Mouse (Mus musculus) thymus, postnatal 36 days (tissue): Measurements from ENCODE around the gene Camk1d.

Experiments
- DNase-seq, 2 experiments: peaks; one replicate each; pipeline ENCODE4 v3.0.0; 2022; ENCODE audit warnings: mixed read lengths in 2 of 2

The Camk1d gene

DNA sequence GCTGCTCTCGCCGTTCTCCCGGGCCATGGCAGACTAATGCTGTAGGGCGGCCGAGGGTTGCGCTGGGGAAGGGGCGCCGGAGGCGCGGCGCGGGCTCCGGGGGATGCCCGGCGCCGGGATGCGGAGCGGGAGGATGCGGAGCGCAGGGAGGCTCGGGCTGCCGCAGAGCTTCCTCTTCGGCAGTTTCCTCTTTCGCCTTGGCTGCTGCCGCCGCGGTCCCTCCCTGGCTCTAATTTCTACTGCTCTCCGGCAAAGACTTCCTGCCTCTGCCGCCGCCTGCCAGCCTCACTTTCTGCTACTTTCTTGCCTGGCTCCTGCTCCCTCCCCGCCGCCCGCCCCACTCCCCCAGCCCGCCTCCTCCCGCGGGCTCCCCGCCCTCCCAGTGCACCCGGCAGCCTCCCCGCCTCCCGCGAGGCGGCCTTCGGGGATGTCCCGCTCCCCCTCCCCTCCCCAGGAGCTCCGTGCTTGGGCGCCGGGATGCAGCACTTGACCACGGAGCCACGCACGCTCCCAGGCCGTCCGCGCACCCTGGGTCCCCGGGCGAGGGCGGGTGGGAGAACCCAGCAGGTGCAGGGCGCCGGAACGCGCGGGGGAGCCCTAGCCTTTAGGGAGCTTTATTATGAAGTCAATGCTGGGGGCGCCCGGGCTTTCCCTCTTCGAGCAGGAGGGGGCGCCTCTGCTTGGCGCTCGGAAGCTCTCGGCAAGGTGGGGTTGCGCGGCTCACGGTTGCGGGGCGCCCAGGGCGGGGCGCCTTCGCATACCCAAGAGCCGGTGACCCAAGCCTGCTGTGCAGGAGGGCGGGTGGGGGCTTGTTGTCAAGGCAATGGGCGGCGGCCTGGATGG, at the start of gene Camk1d:
Gene Camk1d, minus strand, starts transcription at position 305 of the 843 bp plus-strand sequence.
- peak; percentile 94 for DNase-seq

DNA sequence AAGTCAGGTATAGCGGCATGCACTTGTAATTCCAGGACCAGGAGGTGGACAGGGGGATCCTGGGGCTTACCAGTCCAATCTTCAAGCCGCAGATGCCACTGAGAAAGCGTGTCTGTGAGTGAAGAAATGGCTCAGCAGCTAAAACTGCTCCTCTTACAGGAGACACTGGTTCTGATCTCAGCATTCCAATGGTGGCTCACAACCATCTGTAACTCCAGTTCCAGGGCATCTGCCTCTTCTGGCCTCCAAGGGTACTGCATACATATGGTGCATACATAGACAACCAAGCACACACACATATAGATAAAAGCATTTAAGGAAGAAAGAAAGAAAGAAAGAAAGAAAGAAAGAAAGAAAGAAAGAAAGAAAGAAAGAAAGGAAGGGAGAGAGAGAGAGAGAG, 47.7 kb upstream of the Camk1d start:
- DNase-seq: no peak

DNA sequence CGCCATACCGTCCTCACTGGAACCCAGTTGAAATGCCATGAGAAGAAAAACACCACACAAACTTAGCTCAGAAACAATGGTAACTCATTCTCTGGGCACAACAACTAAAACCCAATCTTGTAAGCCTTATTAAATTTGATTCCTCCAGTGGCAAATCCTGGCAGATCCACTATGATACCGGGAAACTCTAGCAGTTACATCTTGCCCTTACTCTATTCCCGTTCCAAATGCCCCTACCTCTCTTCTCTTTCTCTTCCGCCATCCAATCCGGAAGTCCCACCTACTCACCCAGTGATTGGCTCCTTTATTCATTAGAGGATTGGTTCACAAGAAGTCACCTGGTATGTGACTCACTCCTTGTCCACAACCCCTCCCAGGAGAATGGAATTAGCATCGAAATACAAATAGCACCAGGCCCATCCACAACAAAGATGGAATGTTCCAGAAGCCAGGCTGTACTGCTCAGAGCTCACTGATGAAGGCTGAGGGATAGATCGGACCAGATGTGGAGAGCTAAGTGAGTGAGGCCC, 46.2 kb upstream of the Camk1d start:
- DNase-seq: no peak

DNA sequence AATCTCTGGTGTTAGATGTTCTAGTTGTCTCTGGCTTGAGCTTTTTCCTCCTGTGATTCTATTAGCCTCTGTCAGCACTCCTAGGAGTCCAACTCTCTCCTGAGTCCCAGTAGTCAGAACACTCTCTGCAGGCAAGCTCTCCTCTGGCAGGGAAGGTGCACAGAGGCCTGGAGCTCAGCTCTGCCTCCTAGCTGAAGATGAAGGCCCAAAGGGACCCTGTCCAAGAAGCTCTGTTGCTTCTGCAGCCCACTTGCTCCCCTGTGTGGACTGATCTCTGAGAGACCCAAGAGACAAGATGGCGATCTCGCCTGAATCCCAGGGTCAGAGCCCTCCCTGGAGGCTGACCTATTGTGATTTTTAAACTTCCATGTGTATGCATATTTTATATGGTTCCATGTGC, 44.3 kb upstream of the Camk1d start:
- peak; percentile 2 to 10 for DNase-seq

DNA sequence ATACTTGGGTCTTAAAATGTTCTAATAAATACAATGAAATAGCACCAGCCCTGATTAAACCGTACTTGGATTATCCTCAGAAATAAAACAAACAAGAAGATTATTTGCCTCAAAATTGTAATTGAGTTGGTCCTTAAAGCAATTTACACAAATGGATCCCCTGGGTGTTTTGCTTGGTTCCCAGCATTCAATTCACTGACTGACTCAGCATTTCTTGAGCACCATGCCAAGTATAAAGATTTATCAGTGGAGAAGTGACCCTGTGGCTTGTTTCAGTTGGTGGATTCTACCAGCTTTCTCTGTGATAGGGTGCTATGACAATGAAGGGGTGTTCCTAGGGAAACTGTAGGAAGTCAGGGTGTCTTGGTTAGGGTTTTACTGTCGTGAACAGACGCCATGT, 36.6 kb upstream of the Camk1d start:
- DNase-seq: no peak

DNA sequence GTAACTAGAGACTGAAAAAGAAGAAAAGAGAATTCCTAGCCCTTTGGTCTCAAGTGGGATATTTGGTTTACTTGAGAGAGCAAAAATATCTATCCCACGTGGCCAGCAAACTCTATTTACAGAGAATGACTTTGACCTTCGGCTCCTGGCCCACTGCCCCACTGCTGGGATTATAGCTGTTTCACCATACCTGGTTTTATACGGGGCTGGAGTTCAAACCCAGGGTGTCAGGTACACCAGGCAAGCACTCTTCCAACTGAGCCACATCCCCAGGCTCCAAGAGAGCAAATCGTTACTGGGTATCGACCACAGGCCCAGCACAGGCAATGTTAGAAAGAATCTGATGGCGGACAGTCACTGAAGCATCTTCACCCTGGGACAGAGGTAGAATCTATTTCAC, 34.9 kb upstream of the Camk1d start:
- no peak for DNase-seq

DNA sequence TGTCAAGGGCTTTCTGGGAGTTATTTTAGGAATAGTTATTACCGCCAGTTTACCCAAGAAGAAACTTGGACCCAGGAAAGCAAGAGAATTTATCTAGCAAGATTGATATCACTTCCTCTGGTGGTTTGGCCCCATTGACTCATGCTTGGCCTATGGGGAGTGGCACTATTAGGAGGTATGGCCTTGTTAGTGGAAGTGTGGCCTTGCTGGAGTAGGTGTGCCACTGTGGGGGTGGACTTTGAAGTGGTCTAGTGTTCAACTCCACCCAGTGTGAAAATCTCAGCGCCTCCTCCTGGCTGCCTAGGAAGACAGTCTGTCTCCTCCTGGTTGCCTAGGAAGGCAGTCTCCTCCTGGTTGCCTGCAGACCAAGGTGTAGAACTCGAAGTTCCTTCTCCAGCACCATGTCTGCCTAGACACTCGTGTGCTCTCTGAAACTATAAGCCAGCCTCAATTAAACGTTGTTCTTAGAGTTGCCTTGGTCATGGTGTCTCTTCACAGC, 33.3 kb upstream of the Camk1d start:
- DNase-seq: no peak

DNA sequence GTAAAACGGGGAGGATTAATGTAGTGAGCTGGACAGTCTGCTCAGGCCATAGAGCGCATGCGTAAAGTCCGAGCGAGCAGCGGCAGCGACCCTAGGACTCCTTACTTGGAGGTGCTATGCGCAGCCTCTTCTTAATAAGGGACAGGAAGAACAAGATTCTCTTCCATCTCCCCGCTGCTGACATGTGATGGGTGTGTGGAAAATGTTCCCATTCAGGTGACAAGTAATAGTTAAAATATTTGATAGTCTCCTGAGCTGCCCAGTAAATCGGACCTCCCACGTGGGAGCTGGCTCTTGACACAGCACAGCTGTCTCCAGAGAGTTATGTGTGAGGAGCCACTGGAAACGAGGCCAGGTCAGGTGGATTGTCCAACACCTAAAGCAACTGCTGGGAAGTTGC, 32.2 kb upstream of the Camk1d start:
- no peak for DNase-seq

DNA sequence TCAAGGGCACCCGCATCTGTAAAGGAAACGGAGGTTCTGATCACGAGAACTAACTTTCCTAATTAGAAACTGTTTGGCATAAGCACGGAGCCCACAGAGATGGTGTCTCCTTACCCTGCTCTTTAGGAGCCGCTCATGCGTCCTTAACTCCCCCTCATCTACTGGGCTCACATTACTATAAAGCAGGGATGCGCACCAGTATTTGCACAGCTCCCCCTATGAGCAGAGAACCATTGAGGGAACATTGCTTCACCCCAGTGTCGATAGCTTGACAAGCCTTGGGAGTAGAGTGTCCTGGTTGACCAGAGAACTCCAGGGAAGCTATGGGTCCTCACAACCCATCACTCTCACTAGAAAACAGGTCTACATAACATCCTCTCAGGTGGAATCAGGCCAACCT, 29.6 kb upstream of the Camk1d start:
- DNase-seq: no peak

DNA sequence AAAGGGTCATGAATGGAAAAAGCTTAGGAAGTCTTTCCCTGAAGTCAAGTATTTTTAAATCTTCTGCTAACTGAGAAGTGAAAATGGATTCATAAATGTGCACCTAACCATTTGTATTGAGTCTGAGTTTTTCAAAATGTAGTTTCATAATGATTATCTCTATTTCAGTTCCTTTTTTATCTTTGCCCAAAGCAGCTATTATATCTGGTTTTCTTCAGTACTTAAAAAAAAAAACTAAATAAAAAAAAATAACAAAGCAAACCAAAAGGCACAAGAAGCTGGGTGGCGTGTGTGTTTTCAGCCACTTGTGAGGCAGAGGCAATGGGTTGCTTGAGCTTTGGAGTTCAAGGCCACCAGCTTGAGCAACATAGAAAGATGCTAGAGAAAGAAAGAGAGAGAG, 26.6 kb upstream of the Camk1d start:
- DNase-seq: no peak

DNA sequence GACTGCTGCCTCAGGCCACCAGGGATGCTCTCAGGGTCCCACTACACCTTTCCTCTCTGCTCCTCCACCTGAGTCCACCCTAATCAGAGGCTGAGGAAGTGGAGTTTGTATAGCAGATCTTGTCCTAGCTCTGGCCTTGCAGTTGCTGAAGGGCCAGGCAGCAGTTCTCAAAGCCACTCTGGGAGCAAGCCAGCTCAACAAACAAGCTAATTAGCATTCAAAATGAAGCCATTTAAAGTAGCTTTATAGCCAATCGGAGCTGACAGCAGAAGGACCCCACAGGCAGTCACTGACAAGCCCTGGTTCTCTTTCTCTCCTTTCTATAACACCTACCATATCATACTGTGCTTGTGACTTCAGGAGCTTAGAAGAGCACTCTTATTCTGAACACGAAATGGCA, 21.6 kb upstream of the Camk1d start:
- no peak for DNase-seq

DNA sequence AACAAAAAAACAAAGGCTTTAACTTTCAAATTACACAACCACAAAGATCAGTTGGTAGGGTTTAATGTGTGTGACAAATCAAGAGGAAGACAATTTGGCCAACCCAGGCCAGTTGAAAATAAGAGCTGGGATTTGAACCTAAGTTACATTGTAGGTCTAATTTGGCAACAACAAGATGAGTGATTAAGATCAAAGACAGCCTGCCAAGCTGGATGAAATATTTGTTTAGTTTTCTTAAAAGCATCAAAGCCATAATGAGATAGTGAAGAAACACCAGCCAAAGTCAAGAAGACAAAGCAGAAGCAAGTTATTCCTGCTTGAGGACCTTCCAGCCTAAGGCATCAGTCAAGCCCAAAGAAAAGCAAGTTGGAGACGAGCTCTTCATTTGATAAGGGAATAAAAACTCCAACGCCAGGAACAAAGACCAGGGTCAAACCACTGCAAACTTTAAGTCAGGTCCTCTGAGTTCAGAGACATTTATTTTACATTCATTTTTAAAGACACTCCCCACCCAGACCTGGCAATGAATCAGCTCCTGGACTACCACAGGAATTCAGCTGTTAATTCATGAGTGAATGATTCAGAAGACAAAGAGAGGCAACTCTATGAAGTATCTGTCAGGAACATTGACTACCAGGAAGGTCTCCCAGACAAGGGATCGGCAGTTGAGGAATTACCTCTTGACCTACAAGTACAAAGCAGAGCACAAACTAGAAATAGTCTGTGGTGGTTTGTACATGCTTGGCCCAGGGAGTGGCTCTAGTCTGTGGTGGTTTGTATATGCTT, 19.2 kb upstream of the Camk1d start:
- no peak for DNase-seq

DNA sequence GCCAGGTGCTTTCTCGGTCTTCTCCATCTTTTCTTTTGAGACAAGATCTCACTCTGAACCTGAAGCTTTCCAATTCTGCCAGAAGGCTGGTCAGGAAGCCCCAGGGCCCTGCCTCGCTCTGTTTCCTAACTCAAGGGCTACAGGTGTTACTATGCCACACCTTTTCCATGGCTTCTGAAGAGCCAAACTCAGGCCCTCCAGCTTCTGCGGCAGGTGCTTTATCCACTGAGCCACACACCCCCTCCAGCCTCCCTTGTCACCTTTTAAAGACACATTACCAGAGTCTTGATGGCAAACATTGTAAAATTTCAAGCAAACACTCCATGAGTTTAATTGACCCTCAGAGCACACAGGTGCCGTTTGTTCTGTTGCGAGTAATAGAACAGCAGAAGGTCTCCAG, 17.7 kb upstream of the Camk1d start:
- DNase-seq: no peak

DNA sequence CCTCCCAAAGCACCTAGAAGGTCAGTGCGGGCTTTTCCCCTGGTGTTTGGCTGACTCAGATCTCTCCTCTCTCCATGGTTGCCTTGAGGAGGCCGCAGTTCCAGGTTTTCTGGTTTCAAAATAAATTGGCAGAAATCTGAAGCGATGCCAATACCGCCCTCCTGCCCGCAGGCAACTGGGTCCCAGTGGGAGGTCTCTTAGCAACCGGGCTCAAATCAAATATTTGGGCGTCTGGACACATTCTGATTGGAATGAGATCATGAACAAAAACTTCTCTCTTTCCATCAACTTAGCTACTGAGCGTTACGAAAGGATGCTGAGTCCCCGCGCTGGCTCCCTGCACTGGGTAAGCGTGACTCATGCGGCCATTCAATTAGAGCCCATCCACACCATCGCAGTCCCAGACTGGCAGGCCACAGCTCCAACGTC, 16.1 kb upstream of the Camk1d start:
- DNase-seq: no peak

DNA sequence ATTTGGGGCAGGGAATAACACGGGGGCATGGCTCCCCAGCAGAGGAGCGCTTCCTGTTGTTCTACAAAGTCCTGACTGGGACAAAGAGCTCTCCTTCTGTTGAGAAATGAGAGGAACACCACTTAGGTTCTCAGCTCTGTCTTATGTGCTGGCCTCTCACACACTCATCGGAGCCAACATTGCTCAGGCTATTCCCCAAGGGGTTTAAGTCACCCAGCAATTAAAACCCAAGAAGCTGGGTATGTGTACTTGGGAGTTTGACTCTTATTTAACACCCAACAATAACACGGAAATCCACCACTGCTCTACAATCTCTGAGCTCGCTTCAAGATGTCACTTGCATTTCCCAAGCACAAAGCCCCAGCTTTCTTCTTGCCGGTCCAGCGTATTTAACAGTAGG, 15.6 kb upstream of the Camk1d start:
- DNase-seq: no peak

DNA sequence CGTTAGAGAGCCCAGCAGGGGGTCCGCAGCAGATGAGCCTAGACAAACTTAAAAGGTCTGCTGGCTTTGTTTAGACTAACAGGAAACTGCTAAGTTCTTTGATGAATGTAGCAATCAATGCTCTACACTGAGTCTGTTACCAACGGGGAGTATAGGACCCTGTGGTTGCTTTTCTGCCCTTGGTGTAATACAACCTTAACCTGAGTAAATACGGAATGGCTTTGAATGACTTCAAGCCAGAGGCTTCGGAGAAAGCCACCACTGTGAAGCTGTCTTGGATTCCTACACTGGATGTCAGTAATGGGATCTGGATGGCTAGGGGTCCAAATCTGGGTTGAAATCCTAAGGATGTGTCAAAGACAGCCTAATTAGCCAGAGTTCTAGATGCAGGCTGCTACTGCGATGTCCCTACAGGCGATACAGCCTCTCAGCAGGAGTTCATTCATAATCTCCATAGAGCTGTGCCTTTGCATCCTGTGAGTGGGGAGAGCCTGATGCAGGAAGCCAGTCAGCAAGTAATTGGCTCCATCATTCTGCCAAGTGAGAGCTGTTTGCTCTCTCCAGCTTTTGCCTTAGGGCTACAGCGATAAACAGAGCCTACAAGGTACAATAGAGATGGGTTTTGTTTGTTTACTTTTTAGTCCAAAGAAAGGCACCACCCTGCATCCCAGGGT, 10.8 kb upstream of the Camk1d start:
- no peak for DNase-seq

DNA sequence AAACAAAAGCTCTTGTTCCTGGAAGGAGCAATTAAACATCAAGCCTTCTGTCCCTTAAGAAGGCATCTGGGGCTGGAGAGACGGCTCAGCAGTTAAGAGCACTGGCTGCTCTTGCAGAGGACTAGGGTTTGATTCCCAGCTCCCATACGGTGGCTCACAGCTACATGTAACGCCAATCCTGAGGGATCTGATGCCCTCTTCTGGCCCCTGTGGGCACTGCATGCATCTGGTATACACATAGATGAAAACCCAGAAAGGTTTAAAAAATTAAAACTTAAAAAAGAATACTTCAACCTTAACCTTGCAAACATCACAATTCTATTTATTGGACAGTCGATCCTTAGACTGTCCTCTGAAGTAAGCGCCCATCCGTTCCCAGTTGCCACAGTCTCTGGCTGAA, 3.4 kb upstream of the Camk1d start:
- DNase-seq: no peak

DNA sequence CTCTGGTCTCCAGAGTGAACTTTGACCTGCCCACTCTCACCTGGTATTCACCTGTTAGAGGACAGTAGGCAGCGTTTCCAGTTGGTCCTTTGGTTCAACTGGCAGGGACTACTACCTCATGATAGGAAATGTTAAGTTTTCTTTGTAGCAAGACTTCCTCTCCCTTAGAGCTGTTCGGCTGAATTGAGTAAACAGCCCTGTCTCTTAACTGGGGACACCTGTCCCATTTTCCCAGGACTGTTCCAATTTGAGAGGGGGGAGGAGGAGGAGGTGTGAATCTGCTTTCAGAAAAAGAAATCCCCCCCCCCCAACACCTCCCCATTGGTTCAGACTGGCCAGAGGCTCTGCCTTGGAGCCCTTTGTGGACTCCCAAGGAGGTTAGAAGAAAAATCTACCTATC, 1.2 kb upstream of the Camk1d start:
- DNase-seq: no peak

DNA sequence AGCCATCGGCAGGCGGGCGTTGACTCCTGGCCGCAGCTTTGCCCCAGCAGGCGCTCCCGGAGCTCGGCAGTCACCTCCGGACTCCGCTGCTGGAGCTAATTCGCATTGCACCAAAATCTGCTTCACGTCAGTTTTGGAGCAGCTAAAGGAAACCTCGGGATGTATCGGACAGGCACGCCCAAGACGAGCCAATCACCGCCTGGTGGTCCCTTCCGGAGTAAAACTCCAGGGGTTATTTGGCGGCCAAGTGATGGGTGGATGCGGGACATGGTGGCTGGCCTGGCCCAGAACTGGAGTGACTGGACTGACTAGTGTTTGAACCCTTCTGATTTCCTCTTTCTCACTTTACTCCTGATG, 717 bp upstream of the Camk1d start:
- DNase-seq: no peak

DNA sequence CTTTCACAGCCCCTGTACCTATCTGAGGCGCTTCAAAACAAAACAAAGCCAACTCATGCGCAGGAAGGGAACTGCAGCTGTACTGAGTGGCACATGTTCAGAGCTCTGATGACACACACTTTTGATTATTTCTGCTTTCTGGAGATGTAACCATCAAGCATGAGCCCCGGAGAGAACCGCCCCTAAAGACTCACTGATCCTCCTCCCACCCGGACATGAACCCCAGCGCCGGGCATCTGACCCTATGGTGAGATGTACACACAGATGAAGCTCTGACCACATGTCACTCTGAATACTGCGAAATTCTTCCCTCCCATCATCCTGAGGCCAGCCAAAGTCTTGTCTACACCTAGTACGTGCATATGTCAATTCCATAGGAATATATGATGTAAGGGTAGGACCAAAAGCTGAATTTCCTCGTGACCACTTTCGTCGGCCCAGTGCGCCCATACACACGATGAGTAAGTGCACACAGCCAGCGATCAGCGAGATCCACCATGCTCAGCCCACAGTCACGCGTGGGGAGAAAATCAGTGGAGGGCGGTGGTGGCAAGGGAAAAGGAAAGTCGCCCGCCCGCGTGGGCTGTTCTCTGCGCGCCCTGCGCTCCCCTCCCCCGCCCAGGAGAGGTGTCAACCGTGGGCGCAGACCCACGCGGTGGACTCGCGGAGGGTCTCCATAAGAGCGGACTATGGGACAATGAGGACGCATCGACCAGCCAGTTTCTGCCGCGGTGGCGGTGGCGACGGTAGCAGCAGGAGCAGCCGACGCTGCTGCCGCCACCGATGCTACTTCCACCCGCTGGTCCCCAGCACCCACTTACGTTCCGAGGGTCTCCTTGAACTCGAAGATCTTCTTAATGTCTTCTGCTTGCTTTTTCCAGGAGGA, 747 bp downstream of the Camk1d start:
- DNase-seq: peak; percentile 59 to 68

DNA sequence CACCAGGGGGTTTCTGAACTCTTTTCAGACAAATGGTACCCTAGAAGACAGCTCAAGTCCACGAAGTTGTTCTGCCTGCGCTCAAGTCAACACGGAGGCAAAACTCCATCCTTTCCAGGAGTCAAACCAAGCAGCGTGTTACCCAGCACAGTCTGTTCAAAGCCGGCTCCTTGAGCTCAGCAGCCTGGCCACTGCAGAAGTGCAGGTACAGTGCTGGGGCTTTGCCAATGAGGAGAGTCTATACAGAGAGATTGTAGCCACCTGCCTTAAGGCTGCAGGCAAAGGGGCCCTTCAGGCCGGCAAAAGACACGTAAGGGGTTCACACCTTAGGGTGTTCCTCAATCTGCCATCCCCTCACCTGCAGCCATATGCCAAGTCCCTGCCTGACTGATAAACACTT, 2.1 kb downstream of the Camk1d start:
- DNase-seq: peak in 1 of 2 experiments; percentile 26

DNA sequence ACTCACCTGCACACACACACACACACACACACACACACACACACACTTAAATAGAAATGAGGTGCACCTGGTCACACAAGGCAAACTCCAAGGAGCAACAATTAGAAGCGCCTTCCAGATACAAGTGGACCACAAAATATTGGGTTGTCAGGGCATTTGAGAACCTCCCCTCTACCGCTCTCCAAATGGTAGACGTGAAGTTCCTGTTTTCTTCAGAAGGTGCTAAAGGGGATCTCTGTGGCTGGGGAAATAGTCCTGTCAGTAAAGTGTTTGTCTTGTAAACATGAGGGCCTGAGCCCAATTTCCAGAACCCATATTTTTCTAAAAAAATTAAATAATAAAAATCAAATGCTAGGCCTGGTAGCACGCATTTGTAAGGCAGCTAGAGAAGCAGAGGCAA, 4.4 kb downstream of the Camk1d start:
- DNase-seq: no peak
